Mouse (Mus musculus): ENCODE data around the gene Ralgapb. TPM values are rescaled to one million over a fixed set of nuclear protein-coding genes. Genes with fewer than 3 reads are reported as not detected.

Ralgapb gene
- total RNA-seq, 1 experiment from 2014 or later, result 34.1 TPM

GRCm38 (mm10) chr2:158507046-158507445, 97.4 kb downstream of the Ralgapb start:
- no peak for ATAC-seq (replicated peaks; ENCODE audit: low read depth, poor library complexity, severe bottlenecking)

GRCm38 (mm10) chr2:158510665-158511064, 101.0 kb downstream of the Ralgapb start:
- no peak for ATAC-seq (replicated peaks; ENCODE audit: low read depth, poor library complexity, severe bottlenecking)

GRCm38 (mm10) chr2:158512528-158512927, 102.9 kb downstream of the Ralgapb start, which contains the start of gene Arhgap40:
TSS of gene Arhgap40 (plus strand) at chr2:158512796.
- ATAC-seq (replicated peaks; ENCODE audit: low read depth, poor library complexity, severe bottlenecking), result no peak

GRCm38 (mm10) chr2:158513821-158514336, 104.2 kb downstream of the Ralgapb start:
- ATAC-seq (replicated peaks; ENCODE audit: low read depth, poor library complexity, severe bottlenecking), result no peak

- ATAC-seq (replicated peaks; ENCODE audit: low read depth, poor library complexity, severe bottlenecking), result no peak
Observed at GRCm38 (mm10) chr2:158518583-158518982, 108.9 kb downstream of the Ralgapb start.

- no peak for ATAC-seq (replicated peaks; ENCODE audit: low read depth, poor library complexity, severe bottlenecking)
Observed at GRCm38 (mm10) chr2:158519071-158519470, 109.4 kb downstream of the Ralgapb start.

- no peak for ATAC-seq (replicated peaks; ENCODE audit: low read depth, poor library complexity, severe bottlenecking)
Observed at GRCm38 (mm10) chr2:158519800-158520199, 110.2 kb downstream of the Ralgapb start.

GRCm38 (mm10) chr2:158523060-158523459, 113.4 kb downstream of the Ralgapb start:
- no peak for ATAC-seq (replicated peaks; ENCODE audit: low read depth, poor library complexity, severe bottlenecking)

GRCm38 (mm10) chr2:158524129-158524860, 114.6 kb downstream of the Ralgapb start:
- ATAC-seq (replicated peaks; ENCODE audit: low read depth, poor library complexity, severe bottlenecking), result no peak

- ATAC-seq (replicated peaks; ENCODE audit: low read depth, poor library complexity, severe bottlenecking), result peak; percentile 97
Observed at GRCm38 (mm10) chr2:158534090-158534489, 124.4 kb downstream of the Ralgapb start.

GRCm38 (mm10) chr2:158534559-158534958, 124.9 kb downstream of the Ralgapb start:
- no peak for ATAC-seq (replicated peaks; ENCODE audit: low read depth, poor library complexity, severe bottlenecking)

GRCm38 (mm10) chr2:158539433-158540305, 130.0 kb downstream of the Ralgapb start:
- ATAC-seq (replicated peaks; ENCODE audit: low read depth, poor library complexity, severe bottlenecking), result peak; percentile 70; the same call in 1 of the 2 replicates

GRCm38 (mm10) chr2:158541286-158541685, 131.6 kb downstream of the Ralgapb start:
- ATAC-seq (replicated peaks; ENCODE audit: low read depth, poor library complexity, severe bottlenecking), result no peak

- no peak for ATAC-seq (replicated peaks; ENCODE audit: low read depth, poor library complexity, severe bottlenecking)
Observed at GRCm38 (mm10) chr2:158545266-158545665, 135.6 kb downstream of the Ralgapb start.

- ATAC-seq (replicated peaks; ENCODE audit: low read depth, poor library complexity, severe bottlenecking), result peak; percentile 85
Observed at GRCm38 (mm10) chr2:158546751-158547150, 137.1 kb downstream of the Ralgapb start.

Other genes with a start within 250 kb of the Ralgapb start
- gene D630003M21Rik, start 180.6 kb upstream of the Ralgapb start, total RNA-seq (2017), result not detected in 2 replicates
- gene Bpi, start 151.8 kb upstream of the Ralgapb start, total RNA-seq (2017), result not detected in 2 replicates
- gene Lbp, start 103.4 kb upstream of the Ralgapb start, total RNA-seq (2017), result 34.2 and 47.6 TPM in 2 replicates
- not detected in 2 replicates for gene Snhg11, start 34.2 kb upstream of the Ralgapb start, total RNA-seq (2017)
- gene Adig, start 92.8 kb downstream of the Ralgapb start, total RNA-seq (2017), result not detected in 2 replicates
- not detected in 2 replicates for gene Arhgap40, start 102.9 kb downstream of the Ralgapb start, total RNA-seq (2017)
- gene Slc32a1, start 200.9 kb downstream of the Ralgapb start, total RNA-seq (2017), result not detected in 2 replicates
- 14.7 and 15.3 TPM in 2 replicates for gene Actr5, start 215.0 kb downstream of the Ralgapb start, total RNA-seq (2017)